Mouse (Mus musculus) embryonic facial prominence, embryonic 13.5 days (tissue): ENCODE measurements at regions not wholly inside any gene's neighbourhood (a gene's known extent, or its start where the extent isn't known, plus 50 kb on each side); places are given as distances from the start of the nearest gene placed in this dataset.

Experiments
- ATAC-seq: fragments of 200-750 bp; cut with Nextera tagmentation; 2 replicates; pipeline ENCODE4 v1.8.0; 2017; ENCODE audit warnings: low read depth; ENCODE audit not compliant: insufficient number of reproducible peaks, insufficient read depth, low FRiP score, low TSS enrichment
- H3K27ac ChIP-seq: fragments of 300-500 bp; sonication (generic); 2 replicates; pipeline ENCODE4 v1.5.1; 2015; ENCODE audit warnings: moderate library complexity, mild to moderate bottlenecking, inconsistent platforms
- H3K27me3 ChIP-seq: fragments of 300-500 bp; sonication (generic); 2 replicates; pipeline ENCODE4 v1.6.1; 2015; ENCODE audit warnings: mild to moderate bottlenecking, inconsistent platforms
- H3K36me3 ChIP-seq: fragments of 300-500 bp; sonication (generic); 2 replicates; pipeline ENCODE4 v1.6.1; 2015; ENCODE audit warnings: mild to moderate bottlenecking, inconsistent platforms
- H3K4me1 ChIP-seq: fragments of 300-500 bp; sonication (generic); 2 replicates; pipeline ENCODE4 v1.6.1; 2015; ENCODE audit warnings: inconsistent platforms
- H3K4me2 ChIP-seq: fragments of 300-500 bp; sonication (generic); 2 replicates; pipeline ENCODE4 v1.6.1; 2015; ENCODE audit warnings: moderate library complexity, mild to moderate bottlenecking, inconsistent platforms
- H3K4me3 ChIP-seq: fragments of 300-500 bp; sonication (generic); 2 replicates; pipeline ENCODE4 v1.5.1; 2015; ENCODE audit warnings: mild to moderate bottlenecking, inconsistent platforms
- H3K9ac ChIP-seq: fragments of 300-500 bp; sonication (generic); 2 replicates; pipeline ENCODE4 v1.6.1; 2015; ENCODE audit warnings: mild to moderate bottlenecking, inconsistent platforms
- H3K9me3 ChIP-seq: fragments of 300-500 bp; sonication (generic); 2 replicates; pipeline ENCODE4 v1.6.1; 2016; ENCODE audit warnings: inconsistent platforms
- WGBS: fragments of 180-500 bp; shearing (Covaris S2); methylation state at CpG from one replicate; pipeline ENCODE4 v1.1.7; 2015; ENCODE audit warnings: mixed read lengths; 5-methylcytosine and 5-hydroxymethylcytosine counted together

DNA sequence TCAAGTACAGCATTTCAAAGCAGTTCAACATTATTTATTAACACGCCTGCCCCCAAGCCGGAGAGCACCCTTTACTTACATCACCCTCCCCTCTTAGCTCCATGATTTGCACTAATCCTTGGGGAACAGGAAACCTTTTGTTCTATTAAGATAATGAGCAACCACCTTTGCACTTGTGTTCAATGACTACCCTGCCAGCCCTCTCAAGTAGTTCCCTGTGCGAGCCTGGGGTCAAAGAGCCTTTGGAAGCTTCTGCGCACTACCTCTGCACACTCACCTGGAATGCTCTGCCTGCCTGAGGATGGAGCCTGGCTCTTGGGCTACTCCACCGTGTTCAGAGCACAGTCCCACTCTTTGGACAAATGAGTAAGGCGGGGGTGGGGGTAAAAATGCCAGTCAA is 96.0 kb upstream of the Cdkn3 start:
- WGBS = 74% methylated on average over 6 of the region's 6 CpGs
- peaks cover 18% of the 10 kb centered on the region for H3K4me1 ChIP-seq
- ATAC-seq = no peak

DNA sequence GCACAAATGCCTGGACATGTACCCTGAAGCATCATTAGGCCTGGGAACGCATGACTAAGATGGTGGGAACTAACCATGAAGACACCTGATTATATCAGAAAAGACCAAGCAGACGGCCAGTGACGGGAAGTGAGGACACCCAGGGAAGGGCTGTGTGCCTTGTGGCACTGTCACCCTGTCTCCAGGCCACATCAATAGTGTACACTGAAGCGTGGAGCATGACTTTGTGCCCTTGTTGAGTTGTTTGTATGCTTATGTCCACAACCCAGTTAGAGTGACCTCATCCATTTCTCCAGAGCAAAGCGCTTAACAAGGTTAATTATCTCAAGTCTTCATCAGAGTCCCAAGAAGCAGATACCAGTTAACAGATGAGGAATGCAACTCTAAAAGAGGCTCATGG is 96.8 kb upstream of the Cdkn3 start:
- H3K27me3 ChIP-seq = peaks cover 6% of the 10 kb centered on the region
- no peaks in the 10 kb centered on the region for H3K36me3 ChIP-seq
- WGBS = 89% methylated on average over 5 of the region's 5 CpGs
- no peak for ATAC-seq
- no peaks in the 10 kb centered on the region for H3K9me3 ChIP-seq
- H3K9ac ChIP-seq = no peak overlapping the region
- H3K4me3 ChIP-seq = no peak overlapping the region
- H3K27ac ChIP-seq = no peak overlapping the region
- peaks cover 22% of the 10 kb centered on the region for H3K4me1 ChIP-seq
- H3K4me2 ChIP-seq = no peak overlapping the region

More for the DNA sequence above, 96.0 kb upstream of the Cdkn3 start:
- H3K27ac ChIP-seq = no peak overlapping the region
- no peaks in the 10 kb centered on the region for H3K9me3 ChIP-seq
- H3K36me3 ChIP-seq = no peaks in the 10 kb centered on the region
- no peak overlapping the region for H3K4me2 ChIP-seq
- H3K27me3 ChIP-seq = peaks cover 6% of the 10 kb centered on the region
- no peak overlapping the region for H3K4me3 ChIP-seq
- H3K9ac ChIP-seq = no peak overlapping the region

DNA sequence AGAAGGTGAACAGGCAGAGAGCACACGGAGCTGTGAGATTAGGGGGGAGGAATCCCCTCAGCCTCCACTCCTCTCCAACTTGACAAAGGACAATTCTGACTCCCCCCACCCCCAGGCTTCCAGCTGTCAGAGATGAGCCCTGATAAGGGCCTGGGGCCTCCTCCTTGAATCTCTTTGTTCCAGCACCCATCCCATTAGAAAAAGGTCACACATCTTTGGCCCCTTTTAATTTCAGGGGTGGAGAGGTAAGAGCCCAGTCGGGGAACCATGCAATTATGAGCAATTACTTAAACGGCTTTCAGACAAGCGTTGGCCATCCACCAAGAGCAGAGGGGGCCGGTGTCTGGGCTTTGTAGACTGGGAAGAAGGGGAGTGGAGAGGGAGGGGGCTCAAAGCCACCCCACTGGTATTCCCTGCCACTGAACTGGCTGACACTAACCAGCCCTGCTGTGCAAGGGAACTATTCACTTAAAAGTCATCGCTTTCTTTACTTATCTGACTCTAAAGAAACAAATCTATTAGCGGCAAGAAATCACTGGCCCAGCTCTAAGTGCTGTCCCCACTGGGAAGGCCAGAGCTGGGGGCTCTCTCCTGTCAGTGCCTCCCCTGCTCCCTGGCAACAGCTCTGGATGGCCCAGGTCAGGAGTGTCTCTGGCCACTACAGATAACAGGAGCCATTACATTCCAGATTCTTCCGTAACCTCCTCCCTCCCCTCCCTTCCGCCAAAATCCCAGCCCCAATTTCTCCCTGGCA is 98.4 kb upstream of the Cdkn3 start:
- H3K36me3 ChIP-seq = no peaks in the 10 kb centered on the region
- H3K4me1 ChIP-seq = peaks cover 22% of the 10 kb centered on the region
- no peaks in the 10 kb centered on the region for H3K9me3 ChIP-seq
- WGBS = 13% methylated on average over 9 of the region's 9 CpGs
- no peak for ATAC-seq
- H3K27ac ChIP-seq = no peak overlapping the region
- no peak overlapping the region for H3K9ac ChIP-seq
- H3K4me3 ChIP-seq = no peak overlapping the region
- no peak overlapping the region for H3K4me2 ChIP-seq
- peaks cover 6% of the 10 kb centered on the region for H3K27me3 ChIP-seq

DNA sequence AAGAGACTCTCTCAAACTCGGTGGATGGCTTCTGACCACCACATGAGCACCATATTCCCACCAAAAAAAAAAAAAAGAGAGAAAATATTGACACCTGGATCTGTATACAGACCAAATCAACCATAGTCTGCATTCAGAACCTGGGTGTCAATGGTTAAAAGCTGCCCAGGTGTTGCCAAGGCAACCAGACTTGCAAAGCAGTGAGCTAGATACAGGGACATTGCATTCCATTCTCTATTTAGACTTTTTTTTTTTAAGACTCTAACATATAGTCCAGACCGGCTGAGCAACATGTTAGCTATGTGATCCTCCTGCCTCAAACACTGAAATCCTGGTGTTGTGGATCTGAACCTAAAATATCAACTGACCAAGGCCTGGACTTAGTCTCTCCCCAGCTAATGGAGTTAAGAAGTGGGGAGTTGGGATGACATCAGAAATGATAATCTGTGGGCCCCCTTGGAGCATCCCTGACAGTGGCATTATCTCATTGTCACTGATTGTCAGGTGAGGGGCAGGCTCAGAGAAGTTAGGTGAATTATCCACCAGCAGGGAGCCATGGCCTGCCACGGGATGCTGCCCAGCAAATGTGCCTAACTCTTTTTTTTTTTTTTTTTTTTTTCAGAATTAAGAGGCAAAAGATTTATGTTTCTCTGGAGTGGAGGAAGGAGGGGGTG is 99.1 kb upstream of the Cdkn3 start:
- Histone ChIP-seq H3K4me2 (no peak overlapping the region), H3K36me3 (no peaks in the 10 kb centered on the region), H3K27me3 (peaks cover 6% of the 10 kb centered on the region), H3K4me1 (peaks cover 22% of the 10 kb centered on the region), H3K9me3 (no peaks in the 10 kb centered on the region), H3K9ac (no peak overlapping the region), H3K4me3 (no peak overlapping the region), H3K27ac (no peak overlapping the region)
- no peak for ATAC-seq
- WGBS = 39% methylated on average over 3 of the region's 3 CpGs

DNA sequence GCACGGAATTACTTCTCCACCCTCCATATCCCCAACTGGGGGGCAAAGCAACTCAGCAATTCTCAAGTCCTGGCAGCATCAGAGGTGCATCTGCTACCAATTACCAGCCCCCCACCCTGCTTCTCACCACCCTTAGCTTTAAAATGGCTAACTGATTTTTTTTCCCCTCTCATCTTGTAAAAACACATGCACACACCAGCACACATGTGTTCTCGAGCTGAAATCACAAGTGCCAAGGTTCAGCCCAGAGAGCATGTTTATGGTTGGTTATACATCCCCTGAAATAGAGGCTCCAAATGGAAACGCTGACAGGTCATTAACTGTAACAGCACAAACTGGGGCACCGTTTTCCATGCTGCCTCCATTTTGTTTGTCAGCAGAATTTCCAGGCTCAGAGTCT is 101.0 kb upstream of the Cdkn3 start:
- 0 out of 2 replicates have a peak, but pooled peaks have one; percentile 41 for ATAC-seq
- no peak overlapping the region for H3K4me2 ChIP-seq
- H3K9me3 ChIP-seq = no peaks in the 10 kb centered on the region
- no peak overlapping the region for H3K4me3 ChIP-seq
- no peaks in the 10 kb centered on the region for H3K36me3 ChIP-seq
- peaks cover 6% of the 10 kb centered on the region for H3K27me3 ChIP-seq
- no peak overlapping the region for H3K9ac ChIP-seq
- H3K27ac ChIP-seq = peak overlapping the region; percentile 12; the same call in 1 of the 2 replicates
- peaks cover 22% of the 10 kb centered on the region for H3K4me1 ChIP-seq
- WGBS = 22% methylated on average over 4 of the region's 4 CpGs

DNA sequence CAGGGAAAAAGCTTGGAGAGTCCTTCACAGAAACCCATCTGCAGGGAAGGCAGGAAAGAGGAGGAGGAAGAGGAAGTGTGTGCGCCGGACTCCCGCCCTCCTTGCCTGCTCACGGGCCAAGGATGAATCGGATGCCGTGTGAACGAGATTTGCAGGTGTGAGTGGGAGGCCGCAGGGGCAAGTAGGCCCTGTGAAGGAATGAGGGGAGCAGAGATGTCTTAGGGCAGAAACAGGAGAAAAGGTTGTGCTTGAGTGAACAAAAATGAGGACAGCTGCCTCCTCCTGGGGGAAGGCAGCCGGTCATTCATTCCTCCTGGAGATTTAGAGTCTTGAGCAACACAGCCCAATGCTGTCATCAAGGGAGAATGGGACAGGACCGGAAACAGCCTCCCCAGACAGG is 104.1 kb upstream of the Cdkn3 start:
- H3K9me3 ChIP-seq = no peaks in the 10 kb centered on the region
- no peaks in the 10 kb centered on the region for H3K27me3 ChIP-seq
- WGBS = 86% methylated on average over 10 of the region's 10 CpGs
- no peaks in the 10 kb centered on the region for H3K36me3 ChIP-seq
- H3K4me1 ChIP-seq = peaks cover 11% of the 10 kb centered on the region
- no peak overlapping the region for H3K4me3 ChIP-seq
- H3K27ac ChIP-seq = no peak overlapping the region
- no peak overlapping the region for H3K9ac ChIP-seq
- no peak overlapping the region for H3K4me2 ChIP-seq
- no peak for ATAC-seq

DNA sequence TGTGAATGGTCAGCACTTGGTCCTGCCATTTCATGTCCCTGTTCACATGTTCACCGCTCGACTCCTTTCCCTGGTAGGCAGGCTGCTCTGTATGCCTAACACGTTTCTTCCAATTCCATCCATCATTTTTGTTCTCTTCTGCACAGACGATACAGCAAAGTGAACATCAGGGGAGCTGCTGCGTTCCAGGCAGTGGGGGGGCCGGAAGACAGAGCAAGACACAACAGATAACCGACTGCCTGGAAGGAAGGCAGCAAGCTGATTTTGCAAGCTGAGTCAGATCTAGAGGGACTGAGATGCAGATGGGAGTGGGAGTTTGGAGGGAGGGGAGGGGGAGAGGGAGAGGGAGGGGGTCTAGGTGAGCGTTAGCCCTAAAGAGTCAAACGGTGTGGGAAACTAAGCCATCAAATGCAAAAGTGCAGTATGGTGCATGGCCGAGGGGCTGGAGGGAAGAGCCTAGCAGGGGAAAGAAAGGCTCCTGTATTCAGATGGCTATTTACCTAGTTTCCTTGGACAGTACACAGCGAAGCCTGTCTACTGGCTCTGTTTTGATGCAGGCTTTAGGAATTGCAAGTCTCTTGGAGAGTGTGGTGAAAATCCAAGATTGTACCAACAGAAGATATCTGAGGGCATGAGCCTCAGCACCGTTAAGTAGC is 112.9 kb upstream of the Cdkn3 start:
- H3K9me3 ChIP-seq = no peaks in the 10 kb centered on the region
- ATAC-seq = no peak
- no peaks in the 10 kb centered on the region for H3K27me3 ChIP-seq
- peaks cover 3% of the 10 kb centered on the region; the same call in 1 of the 2 replicates for H3K4me1 ChIP-seq
- H3K36me3 ChIP-seq = no peaks in the 10 kb centered on the region
- H3K4me3 ChIP-seq = no peak overlapping the region
- H3K27ac ChIP-seq = no peak overlapping the region
- no peak overlapping the region for H3K4me2 ChIP-seq
- 65% methylated on average over 12 of the region's 12 CpGs for WGBS
- H3K9ac ChIP-seq = no peak overlapping the region

DNA sequence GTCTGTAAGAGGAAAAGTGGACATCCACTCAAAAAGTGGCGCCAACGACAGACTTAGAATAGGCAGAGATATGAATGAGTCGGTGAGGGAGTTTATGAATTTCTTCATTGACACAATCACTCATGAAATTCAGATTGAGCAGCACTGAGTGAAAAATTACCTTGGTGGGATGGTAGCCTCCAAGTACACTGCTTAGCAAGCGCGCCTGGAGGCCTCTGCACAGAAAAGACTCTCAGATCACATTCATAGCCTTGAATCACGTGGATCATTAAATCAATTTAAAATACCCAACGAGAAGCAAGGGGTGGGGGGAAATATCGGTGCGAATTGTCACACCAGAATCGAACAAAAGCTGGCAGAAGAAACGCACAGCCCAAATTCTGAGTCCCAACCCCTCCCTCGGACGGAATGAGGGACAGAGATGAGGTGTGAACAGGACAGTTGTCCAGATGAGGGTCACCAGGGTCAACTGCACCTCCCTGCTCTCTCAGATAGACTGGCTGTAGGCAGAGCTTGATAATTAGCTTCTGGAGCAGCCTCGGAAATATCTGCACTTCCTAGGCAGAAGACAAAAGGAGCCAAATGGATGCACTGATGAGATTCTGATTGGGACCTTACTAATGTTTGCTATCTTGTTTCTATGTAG is 113.5 kb upstream of the Cdkn3 start:
- Histone ChIP-seq H3K4me3 (no peak overlapping the region), H3K9ac (no peak overlapping the region), H3K36me3 (no peaks in the 10 kb centered on the region), H3K4me2 (no peak overlapping the region), H3K9me3 (no peaks in the 10 kb centered on the region), H3K4me1 (peaks cover 3% of the 10 kb centered on the region; the same call in 1 of the 2 replicates), H3K27me3 (no peaks in the 10 kb centered on the region), H3K27ac (no peak overlapping the region)
- WGBS = 83% methylated on average over 14 of the region's 14 CpGs
- ATAC-seq = no peak

DNA sequence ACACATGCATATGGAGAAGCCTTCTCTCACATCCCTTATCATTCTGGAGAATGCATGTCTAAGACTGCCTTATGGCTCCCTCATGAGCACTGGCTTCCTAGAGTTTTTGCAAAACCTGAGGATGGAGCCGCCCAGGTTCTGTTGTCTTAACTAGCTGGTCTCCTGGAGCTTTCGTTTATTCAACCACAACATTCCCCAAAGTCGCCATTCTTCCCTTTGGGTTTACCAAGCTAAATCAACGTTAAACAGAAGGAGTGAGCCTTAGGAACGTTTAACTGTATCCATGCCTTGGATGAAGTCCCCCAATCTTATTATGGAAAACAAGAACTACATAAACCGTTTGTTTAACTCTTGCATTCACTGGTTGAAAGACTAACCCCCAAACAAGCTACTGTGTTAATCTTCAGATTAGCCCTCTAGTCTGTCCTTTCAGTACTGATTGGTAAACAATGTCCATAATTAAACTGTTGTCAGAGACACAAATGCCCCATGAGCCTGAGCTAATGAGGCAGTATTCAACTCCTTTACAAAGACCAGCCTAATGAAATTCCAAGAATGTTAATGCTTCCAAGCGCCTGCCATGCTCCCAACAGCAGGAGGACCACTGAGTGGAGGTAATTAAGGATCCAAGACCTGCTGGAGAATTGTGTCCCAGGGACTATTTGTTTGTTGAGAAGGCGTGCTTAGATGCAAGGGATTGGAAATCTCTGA is 121.1 kb upstream of the Cdkn3 start:
- no peak for ATAC-seq
- WGBS = 24% methylated on average over 8 of the region's 8 CpGs
- peaks cover 10% of the 10 kb centered on the region for H3K4me1 ChIP-seq
- no peaks in the 10 kb centered on the region for H3K27me3 ChIP-seq
- H3K27ac ChIP-seq = no peak overlapping the region
- no peaks in the 10 kb centered on the region for H3K9me3 ChIP-seq
- H3K36me3 ChIP-seq = no peaks in the 10 kb centered on the region
- no peak overlapping the region for H3K4me3 ChIP-seq
- no peak overlapping the region for H3K9ac ChIP-seq
- no peak overlapping the region for H3K4me2 ChIP-seq

DNA sequence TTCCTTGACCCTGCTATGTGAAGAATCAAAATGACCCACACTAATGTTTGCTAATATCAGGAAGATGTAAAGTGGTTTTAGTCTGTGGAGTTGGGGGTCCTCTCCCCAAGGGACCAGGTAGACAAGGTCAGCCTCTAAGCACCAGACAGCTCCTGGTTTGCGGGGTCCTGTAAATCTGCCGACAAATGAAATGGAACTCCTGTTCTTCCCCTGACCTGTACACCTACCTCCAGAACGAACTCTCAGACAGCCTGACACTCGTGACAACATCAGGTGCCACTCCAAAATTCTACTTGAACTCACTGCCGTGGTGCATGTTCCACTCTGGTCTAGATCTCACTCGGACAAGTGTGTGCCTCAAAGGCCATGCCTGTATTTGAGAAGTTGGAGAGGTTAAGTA is 121.8 kb upstream of the Cdkn3 start:
- peaks cover 17% of the 10 kb centered on the region for H3K4me1 ChIP-seq
- no peak overlapping the region for H3K4me2 ChIP-seq
- no peak overlapping the region for H3K27ac ChIP-seq
- H3K9ac ChIP-seq = no peak overlapping the region
- H3K9me3 ChIP-seq = no peaks in the 10 kb centered on the region
- no peaks in the 10 kb centered on the region for H3K27me3 ChIP-seq
- 86% methylated on average over 6 of the region's 6 CpGs for WGBS
- H3K36me3 ChIP-seq = no peaks in the 10 kb centered on the region
- no peak overlapping the region for H3K4me3 ChIP-seq
- no peak for ATAC-seq

DNA sequence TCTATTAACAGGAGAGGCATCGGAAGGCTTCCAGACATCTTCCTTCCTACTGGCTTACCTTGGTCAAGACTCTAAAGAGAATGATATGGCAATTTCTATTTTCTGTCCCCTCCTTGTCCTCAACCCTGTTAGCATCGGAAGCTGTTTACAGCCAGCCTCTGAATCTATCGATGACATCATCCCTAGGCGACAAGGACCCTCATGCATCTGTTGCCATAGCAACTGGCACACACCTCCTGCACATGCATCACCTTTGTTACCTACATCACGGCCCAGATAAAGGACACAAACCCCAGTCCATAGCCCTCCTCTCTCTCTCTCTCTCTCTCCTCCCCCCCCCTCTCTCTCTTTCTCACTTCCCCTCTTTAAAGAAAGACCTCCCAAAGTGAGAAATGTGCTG is 123.1 kb upstream of the Cdkn3 start:
- H3K4me1 ChIP-seq = peaks cover 17% of the 10 kb centered on the region
- H3K4me2 ChIP-seq = no peak overlapping the region
- no peaks in the 10 kb centered on the region for H3K9me3 ChIP-seq
- WGBS = 87% methylated on average over 5 of the region's 5 CpGs
- H3K4me3 ChIP-seq = no peak overlapping the region
- no peak overlapping the region for H3K9ac ChIP-seq
- H3K27me3 ChIP-seq = no peaks in the 10 kb centered on the region
- no peak overlapping the region for H3K27ac ChIP-seq
- no peaks in the 10 kb centered on the region for H3K36me3 ChIP-seq
- ATAC-seq = no peak
